ENCODE assay signal across 12 mouse cellular contexts in the genomic region with DNA sequence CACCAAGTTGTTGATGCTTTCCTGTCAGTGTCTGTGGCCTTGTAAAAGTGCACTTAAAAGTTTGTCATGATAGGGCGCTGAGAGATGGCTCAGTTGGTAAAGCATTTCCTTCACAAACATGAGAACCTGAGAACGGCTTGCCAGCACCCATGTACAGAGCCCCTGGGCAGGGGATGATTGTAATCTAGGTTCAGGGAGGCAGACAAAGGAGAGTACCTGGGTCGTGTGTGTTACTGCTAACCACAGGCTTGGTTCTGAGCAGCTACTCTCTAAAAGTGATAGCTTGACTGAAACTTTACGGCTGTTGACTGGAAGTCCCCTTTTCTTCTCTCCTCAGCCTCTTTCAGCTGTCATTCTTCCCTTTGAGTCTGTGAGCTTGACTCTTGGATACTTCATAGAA.
A peak's percentile ranks its signal among the peaks of the same experiment; 100 is the strongest.
DNase-seq lines count a peak whose midpoint lies in the region; ATAC-seq lines count a peak whose summit lies in the region.
"Had no signal": no experiment of that assay in that cellular context is flagged by ENCODE, and none has a peak within 500 bp of the region (broad histone marks: within the 10 kb centered on the region; RNA-seq: fewer than 3 reads in every experiment).

No protein-coding gene starts in this region.

- WGBS in heart, embryonic 15.5 days: 56% methylated on average over 4 of the region's 4 CpGs
- WGBS in heart, embryonic 10.5 days: 59% methylated on average over 4 of the region's 4 CpGs
- 75% methylated on average over 4 of the region's 4 CpGs for WGBS in kidney, embryonic 14.5 days

- H3K4me3 ChIP-seq in heart, embryonic 15.5 days: no peak overlapping the region
- no peak overlapping the region for H3K4me3 ChIP-seq in heart, embryonic 10.5 days
- no peak overlapping the region for H3K4me3 ChIP-seq in kidney, embryonic 14.5 days (ENCODE audit: low read length)
- H3K4me3 ChIP-seq: neural tube, embryonic 12.5 days had no signal

- ATAC-seq in heart, embryonic 15.5 days (replicated peaks; ENCODE audit: insufficient number of reproducible peaks, insufficient read depth, low FRiP score, low read depth): no peak
- peak; percentile 60 for ATAC-seq in CD4-positive, CD25-positive, alpha-beta regulatory T cell, adult 4 months
- ATAC-seq in kidney, embryonic 14.5 days (ENCODE audit: low FRiP score, low TSS enrichment): no peak
- ATAC-seq: midbrain, embryonic 16.5 days had no signal

- no peaks in the 10 kb centered on the region for H3K36me3 ChIP-seq in heart, embryonic 15.5 days
- H3K36me3 ChIP-seq in heart, embryonic 10.5 days: no peaks in the 10 kb centered on the region
- H3K36me3 ChIP-seq in kidney, embryonic 14.5 days (ENCODE audit: control insufficient read depth, insufficient read depth, low read length): no peaks in the 10 kb centered on the region
- H3K36me3 ChIP-seq: neural tube, embryonic 12.5 days had no signal

- H3K27ac ChIP-seq in heart, embryonic 15.5 days: 0 out of 2 replicates have a peak overlapping the region, but pooled peaks have one; percentile 2
- no peak overlapping the region for H3K27ac ChIP-seq in heart, embryonic 10.5 days
- no peak overlapping the region for H3K27ac ChIP-seq in kidney, embryonic 14.5 days (ENCODE audit: low read depth, low read length)
- H3K27ac ChIP-seq: neural tube, embryonic 12.5 days had no signal

- H3K9me3 ChIP-seq in heart, embryonic 15.5 days (replicated peaks): no peaks in the 10 kb centered on the region
- H3K9me3 ChIP-seq in heart, embryonic 10.5 days: no peaks in the 10 kb centered on the region
- H3K9me3 ChIP-seq in kidney, embryonic 14.5 days (ENCODE audit: control insufficient read depth, low read length): no peaks in the 10 kb centered on the region
- H3K9me3 ChIP-seq: neural tube, embryonic 12.5 days had no signal

- H3K4me1 ChIP-seq in heart, embryonic 15.5 days (replicated peaks): peaks cover 45% of the 10 kb centered on the region
- peaks cover 19% of the 10 kb centered on the region for H3K4me1 ChIP-seq in heart, embryonic 10.5 days
- peaks cover 11% of the 10 kb centered on the region for H3K4me1 ChIP-seq in kidney, embryonic 14.5 days (ENCODE audit: control insufficient read depth, insufficient read depth, low read length)

- H3K4me2 ChIP-seq in heart, embryonic 15.5 days: no peak overlapping the region
- no peak overlapping the region for H3K4me2 ChIP-seq in kidney, embryonic 14.5 days (replicated peaks; ENCODE audit: low read depth, low read length)
- H3K4me2 ChIP-seq: neural tube, embryonic 12.5 days had no signal

- no peak for DNase-seq in heart, embryonic 10.5 days (ENCODE audit: low spot score)
- peak; percentile 94 for DNase-seq in induced T-regulatory cell, adult 2 months (ENCODE audit: low read depth)
- peak; percentile 61 for DNase-seq in thymus, postnatal 0 days (ENCODE audit: low spot score)
- DNase-seq in gastrocnemius, postnatal 14 days: no peak
- no peak for DNase-seq in right cerebral cortex, postnatal 14 days
- DNase-seq: cerebellum, adult 9-11 months; left cerebral cortex, postnatal 4 days had no signal

- intact Hi-C loops in gastrocnemius, postnatal 14 days (cut with DNase I; ENCODE audit: low total_unique reads): no loop called here

- H3K27me3 ChIP-seq in heart, embryonic 15.5 days: no peaks in the 10 kb centered on the region
- H3K27me3 ChIP-seq in heart, embryonic 10.5 days (ENCODE audit: insufficient read depth, poor library complexity, severe bottlenecking): no peaks in the 10 kb centered on the region
- H3K27me3 ChIP-seq in kidney, embryonic 14.5 days (ENCODE audit: control insufficient read depth, insufficient read depth, low read length): no peaks in the 10 kb centered on the region
- H3K27me3 ChIP-seq: neural tube, embryonic 12.5 days had no signal

- H3K9ac ChIP-seq in heart, embryonic 15.5 days: no peak overlapping the region
- H3K9ac ChIP-seq in kidney, embryonic 14.5 days (ENCODE audit: low read depth, low read length): no peak overlapping the region
- H3K9ac ChIP-seq: neural tube, embryonic 12.5 days had no signal

Comparison
In these comparisons a context has a peak if more than half of its experiments do, and no peak if none do; other contexts are left out.
1. DNase-seq: peak in induced T-regulatory cell, adult 2 months (single experiment) and thymus, postnatal 0 days (single experiment); none in heart, embryonic 10.5 days (single experiment), gastrocnemius, postnatal 14 days (single experiment) and right cerebral cortex, postnatal 14 days (single experiment).